Mouse (Mus musculus) heart, embryonic 15.5 days (tissue): ENCODE results near the gene Mrpl11. TPM values are rescaled to one million over a fixed set of nuclear protein-coding genes. Genes with fewer than 3 reads are reported as not detected.
A peak's percentile ranks its signal among the peaks of the same experiment; 100 is the strongest.

ENCODE experiments used
- ATAC-seq: fragments of 200-750 bp; cut with Nextera tagmentation; replicated peaks from 2 replicates; pipeline ENCODE4 v1.8.0; 2017; ENCODE audit warnings: low read depth, moderate TSS enrichment; ENCODE audit not compliant: insufficient number of reproducible peaks, insufficient read depth, low FRiP score
- H3K27ac ChIP-seq: fragments of 300-500 bp; sonication (generic); 2 replicates; pipeline ENCODE4 v1.5.1; 2015; ENCODE audit warnings: mild to moderate bottlenecking, inconsistent platforms
- H3K27me3 ChIP-seq: fragments of 300-500 bp; sonication (generic); 2 replicates; pipeline ENCODE4 v1.6.1; 2015; ENCODE audit warnings: inconsistent platforms
- H3K36me3 ChIP-seq: fragments of 300-500 bp; sonication (generic); 2 replicates; pipeline ENCODE4 v1.6.1; 2015; ENCODE audit warnings: mild to moderate bottlenecking, inconsistent platforms
- H3K4me1 ChIP-seq: fragments of 300-500 bp; sonication (generic); replicated peaks from 2 replicates; pipeline ENCODE4 v1.6.1; 2015; ENCODE audit warnings: inconsistent platforms
- H3K4me2 ChIP-seq: fragments of 300-500 bp; sonication (generic); 2 replicates; pipeline ENCODE4 v1.6.1; 2015; ENCODE audit warnings: inconsistent platforms, mild to moderate bottlenecking, moderate library complexity
- H3K4me3 ChIP-seq: fragments of 300-500 bp; sonication (generic); 2 replicates; pipeline ENCODE4 v1.5.1; 2015; ENCODE audit warnings: mild to moderate bottlenecking, inconsistent platforms
- H3K9ac ChIP-seq: fragments of 300-500 bp; sonication (generic); 2 replicates; pipeline ENCODE4 v1.6.1; 2015; ENCODE audit warnings: mild to moderate bottlenecking, inconsistent platforms
- H3K9me3 ChIP-seq: fragments of 300-500 bp; sonication (generic); replicated peaks from 2 replicates; pipeline ENCODE4 v1.6.1; 2016; ENCODE audit warnings: inconsistent platforms
- WGBS: fragments of 180-500 bp; shearing (Covaris S2); methylation state at CpG from one replicate; pipeline ENCODE4 v1.1.7; 2015; ENCODE audit warnings: mixed read lengths; 5-methylcytosine and 5-hydroxymethylcytosine counted together
- polyA plus RNA-seq: library from polyadenylated mRNA; unstranded; fragments of >200 nt; fragmentation: Nextera tagmentation; extraction: Ambion mirVana; gene quantifications from 2 replicates; pipeline ENCODE4 v1.2.1, GENCODE M21; 2015

The Mrpl11 gene
- 82.6 and 97.3 TPM in 2 replicates for polyA plus RNA-seq

DNA sequence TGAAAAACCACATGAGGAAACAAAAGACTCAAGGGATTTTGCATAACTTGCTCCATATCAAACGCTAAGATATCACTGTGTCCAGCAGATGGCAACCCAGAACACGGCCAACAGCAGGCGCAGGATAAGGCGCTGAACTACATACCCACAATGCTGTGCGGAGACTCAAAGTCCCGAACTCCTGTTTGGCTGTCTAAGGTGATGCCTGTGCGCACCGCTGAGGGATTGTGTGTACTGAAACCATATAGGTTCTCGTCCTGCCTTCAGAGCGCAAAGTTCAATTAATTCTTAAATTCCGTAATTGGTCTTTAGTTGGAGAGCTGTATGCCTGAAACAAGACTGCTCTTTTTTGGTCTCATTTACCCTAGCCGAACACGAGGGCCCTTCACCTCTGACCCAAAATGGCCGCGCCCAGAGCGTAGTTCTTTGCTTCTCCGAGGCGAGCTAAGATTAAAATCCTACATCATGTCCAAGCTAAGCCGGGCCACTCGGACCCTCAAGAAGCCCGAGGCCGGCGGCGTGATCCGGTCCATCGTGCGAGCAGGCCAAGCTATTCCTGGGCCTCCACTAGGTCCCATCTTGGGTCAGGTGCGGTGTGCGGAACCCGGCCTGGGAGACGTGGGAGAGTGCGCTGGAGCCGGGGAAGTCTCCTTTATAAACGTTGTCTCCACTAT is at the start of gene Mrpl11:
Gene Mrpl11 (plus strand): TSS at position 220 of the 674 bp plus-strand sequence.
- H3K9ac ChIP-seq, result peak within 1 kb of the TSS; percentile 76
- H3K4me2 ChIP-seq, result peak within 1 kb of the TSS; percentile 73
- H3K27ac ChIP-seq, result peak within 1 kb of the TSS; percentile 74
- WGBS, result under 1% methylated on average over 34 of the region's 34 CpGs
- H3K9me3 ChIP-seq, result no peaks in the 10 kb centered on the region
- H3K36me3 ChIP-seq, result peaks cover 31% of the 10 kb centered on the region
- peaks cover 6% of the 10 kb centered on the region for H3K4me1 ChIP-seq
- H3K27me3 ChIP-seq, result no peaks in the 10 kb centered on the region
- peak within 1 kb of the TSS; percentile 78 for H3K4me3 ChIP-seq
- peak; percentile 94 for ATAC-seq

DNA sequence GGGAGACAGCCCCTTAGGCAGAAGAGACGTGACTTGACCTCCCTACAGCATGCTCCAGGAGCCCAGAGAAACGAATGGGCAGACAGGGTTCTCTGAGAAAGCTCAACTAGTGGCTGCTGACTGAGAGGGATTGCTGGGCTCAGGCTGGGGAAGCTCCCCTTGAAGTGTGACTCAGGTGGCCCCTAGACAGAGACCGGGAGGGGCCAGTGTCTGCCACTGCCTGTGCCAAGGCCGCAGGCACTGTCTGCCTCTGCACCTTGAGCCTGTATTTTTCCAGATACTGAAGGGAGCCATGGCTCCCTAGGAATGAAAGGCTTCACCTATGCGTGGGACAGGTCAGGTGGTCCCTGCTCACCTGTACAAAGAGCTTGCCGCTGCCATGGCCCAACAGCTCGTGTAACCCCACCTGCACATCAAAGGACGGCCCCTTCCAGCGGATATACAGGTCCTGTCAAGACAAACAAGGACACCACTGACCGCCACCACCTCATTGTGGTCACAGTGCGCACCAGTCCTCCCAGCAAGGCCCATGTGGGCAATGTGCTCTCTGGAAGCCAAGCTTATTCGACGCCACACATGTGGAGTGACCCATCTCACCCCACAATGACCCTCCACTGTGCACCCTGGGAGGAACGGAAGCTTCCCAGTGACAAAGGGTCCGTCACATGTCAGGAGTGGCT is 45.9 kb upstream of the Mrpl11 start:
- Histone ChIP-seq H3K27ac (no peak overlapping the region), H3K4me2 (no peak overlapping the region), H3K9ac (no peak overlapping the region), H3K4me3 (no peak overlapping the region), H3K27me3 (no peaks in the 10 kb centered on the region), H3K4me1 (no peaks in the 10 kb centered on the region), H3K36me3 (peaks cover 89% of the 10 kb centered on the region), H3K9me3 (no peaks in the 10 kb centered on the region)
- ATAC-seq, result no peak
- 90% methylated on average over 15 of the region's 15 CpGs for whole genome bisulfite sequencing

DNA sequence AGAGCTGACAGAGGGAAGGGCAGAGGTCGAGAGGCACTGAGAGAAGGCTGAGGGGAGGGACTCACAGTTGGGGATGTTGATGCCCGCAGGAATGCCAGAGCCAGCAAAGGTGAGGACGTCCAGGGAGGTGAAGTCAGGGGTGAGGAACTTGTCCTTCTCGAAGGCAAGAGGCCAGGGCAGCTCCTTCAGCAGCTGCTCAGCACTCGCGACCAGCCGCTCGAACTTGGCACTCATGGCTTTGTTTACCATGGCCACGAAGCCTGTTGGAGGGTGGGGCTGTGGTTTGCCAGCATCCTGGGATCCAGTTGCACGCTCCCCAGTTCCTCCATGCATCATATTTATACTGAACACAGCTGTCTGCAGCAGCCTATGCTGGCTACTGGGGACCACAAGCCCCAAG is 45.1 kb upstream of the Mrpl11 start:
- Histone ChIP-seq H3K9me3 (no peaks in the 10 kb centered on the region), H3K4me1 (no peaks in the 10 kb centered on the region), H3K36me3 (peaks cover 92% of the 10 kb centered on the region), H3K9ac (no peak overlapping the region), H3K27ac (no peak overlapping the region), H3K27me3 (no peaks in the 10 kb centered on the region), H3K4me2 (no peak overlapping the region), H3K4me3 (no peak overlapping the region)
- 88% methylated on average over 10 of the region's 10 CpGs for WGBS
- no peak for ATAC-seq

DNA sequence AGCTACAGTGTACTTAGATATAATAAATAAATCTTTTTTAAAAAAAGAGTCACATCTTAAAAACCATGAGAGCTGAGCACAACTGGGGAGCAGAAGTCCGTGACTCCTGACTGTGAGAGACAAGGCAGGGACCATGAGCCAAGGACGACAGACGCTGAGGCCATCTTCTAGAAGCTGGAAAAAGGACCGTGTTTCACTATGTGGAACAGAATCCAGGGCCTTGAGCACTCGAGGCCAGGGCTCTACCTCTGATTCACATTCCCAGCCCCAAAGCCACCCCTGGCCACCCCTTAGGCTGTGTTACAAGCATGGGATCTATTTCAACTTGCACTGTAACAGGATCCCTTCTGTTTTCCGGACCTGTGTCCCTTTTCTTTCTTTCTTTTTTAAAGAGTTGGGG is 42.3 kb upstream of the Mrpl11 start:
- ATAC-seq, result no peak
- Histone ChIP-seq H3K4me2 (no peak overlapping the region), H3K4me3 (no peak overlapping the region), H3K27me3 (no peaks in the 10 kb centered on the region), H3K36me3 (peaks cover 92% of the 10 kb centered on the region), H3K9ac (no peak overlapping the region), H3K9me3 (no peaks in the 10 kb centered on the region), H3K27ac (no peak overlapping the region), H3K4me1 (no peaks in the 10 kb centered on the region)
- 83% methylated on average over 6 of the region's 6 CpGs for WGBS

DNA sequence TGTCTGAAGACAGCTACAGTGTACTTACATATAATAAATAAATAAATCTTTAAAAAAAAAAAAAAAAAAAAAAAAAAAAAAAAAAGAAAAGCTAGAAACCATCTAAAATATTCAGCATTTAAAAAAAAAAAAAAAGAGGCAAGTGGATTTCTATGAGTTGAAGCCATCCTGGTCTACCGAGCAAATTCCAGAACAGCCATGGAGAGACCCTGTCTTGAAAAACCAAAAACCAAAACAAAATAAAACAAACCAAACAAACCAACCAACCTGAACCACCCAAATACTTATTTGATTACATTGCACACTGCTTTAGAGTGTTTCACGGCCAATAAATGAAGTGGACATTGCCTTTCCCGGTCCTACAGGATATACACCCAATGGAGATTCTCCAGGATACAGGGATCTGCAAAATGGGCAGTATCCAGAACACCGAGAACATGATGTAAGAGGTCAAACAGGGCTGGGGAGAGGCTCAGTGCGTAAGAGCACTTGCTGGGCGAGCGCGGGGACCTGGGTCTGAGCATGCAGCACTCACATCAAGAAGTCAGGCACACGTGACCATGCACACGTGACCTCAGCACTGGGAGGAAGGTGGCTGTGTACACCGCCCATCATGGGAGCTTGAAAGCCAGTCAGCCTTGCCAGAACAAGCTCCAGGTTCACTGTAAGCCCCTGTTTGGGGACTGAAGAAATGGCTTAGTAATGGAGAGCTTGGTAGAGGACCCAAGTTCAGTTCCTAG is 36.7 kb upstream of the Mrpl11 start:
- Histone ChIP-seq H3K27me3 (no peaks in the 10 kb centered on the region), H3K9ac (no peak overlapping the region), H3K4me2 (no peak overlapping the region), H3K4me1 (peaks cover 17% of the 10 kb centered on the region), H3K4me3 (no peak overlapping the region), H3K9me3 (no peaks in the 10 kb centered on the region), H3K27ac (no peak overlapping the region), H3K36me3 (peaks cover 40% of the 10 kb centered on the region)
- no peak for ATAC-seq
- WGBS, result 92% methylated on average over 11 of the region's 11 CpGs

DNA sequence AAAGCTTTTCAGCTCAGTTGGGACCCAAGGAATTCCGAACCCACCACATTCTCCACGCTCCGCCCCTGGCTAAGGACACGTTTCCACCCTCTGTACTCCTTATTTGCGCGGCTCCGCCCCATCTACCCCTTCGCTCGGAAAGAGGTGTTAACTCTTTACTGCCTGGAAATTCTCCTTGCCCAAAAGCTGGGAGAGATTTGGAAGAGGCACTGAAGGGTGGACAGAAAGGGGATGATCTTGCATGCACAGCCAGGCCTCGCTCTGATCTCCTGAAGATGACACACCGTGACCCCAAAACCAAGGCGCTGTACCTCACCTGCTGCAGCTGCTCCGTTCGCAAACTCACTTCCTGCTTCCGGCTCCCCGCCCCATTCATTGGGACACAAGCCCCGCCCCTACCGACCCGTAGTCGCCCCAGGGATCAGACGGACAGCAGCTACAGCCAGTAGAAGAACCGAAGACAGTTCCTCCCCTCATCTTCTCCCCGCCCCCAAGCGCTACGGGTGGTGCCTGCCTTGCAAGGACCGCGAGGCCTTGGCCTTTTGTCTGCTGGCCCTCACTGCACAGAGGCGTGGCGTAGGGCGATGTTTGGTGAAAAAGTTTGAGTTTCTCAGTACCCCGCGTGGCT is 33.9 kb upstream of the Mrpl11 start, which contains the start of gene Dpp3:
Gene Dpp3 (minus strand): TSS at position 384 of the 628 bp plus-strand sequence.
- peak; percentile 98 for ATAC-seq
- Histone ChIP-seq H3K4me3 (peak within 1 kb of the TSS; percentile 79), H3K4me2 (peak within 1 kb of the TSS; percentile 82), H3K27me3 (no peaks in the 10 kb centered on the region), H3K4me1 (peaks cover 17% of the 10 kb centered on the region), H3K27ac (peak within 1 kb of the TSS; percentile 58), H3K9me3 (no peaks in the 10 kb centered on the region), H3K9ac (peak within 1 kb of the TSS; percentile 69), H3K36me3 (peaks cover 12% of the 10 kb centered on the region)
- WGBS, result under 1% methylated on average over 32 of the region's 32 CpGs

DNA sequence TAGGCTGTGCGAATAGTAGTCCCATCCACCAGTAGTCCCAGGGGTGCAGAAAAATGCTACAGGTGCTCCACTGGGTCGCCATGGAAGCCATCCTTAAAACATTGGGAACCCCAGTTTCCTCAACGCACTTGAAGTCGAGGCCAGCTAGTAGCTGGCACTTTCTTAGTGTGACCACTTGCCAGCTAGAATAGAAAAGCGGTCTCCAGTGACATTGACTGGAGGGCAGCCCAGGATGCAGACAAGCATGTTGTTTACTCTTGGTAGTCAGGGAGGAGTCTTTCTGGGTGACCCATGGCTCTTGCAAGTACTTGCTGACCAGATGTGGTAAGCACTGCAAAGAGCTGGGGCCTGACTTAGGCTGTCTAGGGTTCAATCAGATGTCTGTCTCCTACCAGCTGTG is 33.2 kb upstream of the Mrpl11 start:
- peak overlapping the region; percentile 79 for H3K4me3 ChIP-seq
- no peaks in the 10 kb centered on the region for H3K9me3 ChIP-seq
- H3K36me3 ChIP-seq, result peaks cover 6% of the 10 kb centered on the region; the same call in 1 of the 2 replicates
- 63% methylated on average over 5 of the region's 5 CpGs for WGBS
- peak overlapping the region; percentile 82 for H3K4me2 ChIP-seq
- no peak overlapping the region for H3K9ac ChIP-seq
- peaks cover 17% of the 10 kb centered on the region for H3K4me1 ChIP-seq
- H3K27me3 ChIP-seq, result no peaks in the 10 kb centered on the region
- H3K27ac ChIP-seq, result peak overlapping the region; percentile 58; the same call in 1 of the 2 replicates
- no peak for ATAC-seq

DNA sequence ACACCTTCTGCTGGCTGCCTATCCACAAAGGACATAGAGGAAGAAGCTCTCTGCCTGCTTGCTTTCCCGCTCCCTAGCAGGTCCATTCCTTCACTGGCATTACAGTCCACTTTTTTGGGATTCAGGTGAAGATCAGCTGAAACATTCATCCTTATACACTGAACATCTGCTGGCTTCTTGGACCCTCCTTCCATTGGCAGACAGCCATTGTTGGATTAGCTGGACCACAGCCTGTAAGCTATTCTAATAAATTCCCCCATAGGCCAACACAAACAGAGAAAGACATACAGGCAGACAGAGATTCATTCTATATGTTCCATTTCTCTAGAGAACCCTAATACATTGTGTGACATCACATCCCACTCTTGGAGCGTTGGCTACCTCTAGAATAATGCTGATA is 25.1 kb upstream of the Mrpl11 start:
- Histone ChIP-seq H3K9me3 (no peaks in the 10 kb centered on the region), H3K27ac (no peak overlapping the region), H3K9ac (no peak overlapping the region), H3K4me1 (no peaks in the 10 kb centered on the region), H3K4me2 (no peak overlapping the region), H3K4me3 (no peak overlapping the region), H3K27me3 (peaks cover 16% of the 10 kb centered on the region), H3K36me3 (no peaks in the 10 kb centered on the region)
- 77% methylated on average over 2 of the region's 2 CpGs for WGBS
- ATAC-seq, result no peak

DNA sequence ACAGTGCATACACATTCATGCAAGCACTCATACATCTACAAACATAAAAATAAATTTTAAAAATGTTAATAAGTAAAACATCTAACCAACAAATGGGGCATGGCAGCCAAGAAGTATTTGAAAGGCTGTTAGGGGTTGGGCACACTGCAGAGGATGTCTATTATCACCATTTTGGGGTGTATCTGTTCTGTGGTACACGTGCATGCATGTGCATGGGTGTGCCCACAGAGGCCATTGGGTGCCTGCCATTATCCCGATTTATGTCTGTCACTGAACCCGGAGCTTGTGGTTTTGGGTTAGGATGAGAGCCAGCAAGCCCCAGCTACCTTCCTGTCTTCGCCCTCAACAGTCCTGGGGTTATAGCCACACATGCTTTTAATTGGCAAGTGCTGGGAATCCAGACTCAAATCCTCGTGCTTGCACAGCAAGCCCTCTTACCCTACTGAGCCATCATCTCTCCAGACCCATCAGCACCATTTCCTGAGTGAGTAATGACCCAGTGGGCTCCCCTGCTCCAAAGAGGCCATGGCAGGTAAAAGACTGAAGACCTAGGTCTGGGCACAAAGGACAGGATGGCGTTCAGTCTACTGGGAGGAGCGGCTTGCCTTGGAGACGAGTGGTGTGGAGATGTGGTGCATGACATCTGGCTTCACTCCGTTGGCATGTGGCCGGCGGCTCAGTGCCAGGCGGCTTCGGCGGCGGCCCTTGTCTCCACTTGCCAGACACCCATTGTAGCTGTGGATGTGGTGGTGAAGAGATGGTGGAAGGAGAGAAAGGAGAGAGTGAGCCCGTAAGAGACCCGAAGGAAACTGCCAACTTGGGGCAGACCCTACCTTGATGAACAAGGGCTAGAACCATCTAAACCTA is 24.3 kb upstream of the Mrpl11 start:
- Histone ChIP-seq H3K4me3 (no peak overlapping the region), H3K27me3 (peaks cover 23% of the 10 kb centered on the region), H3K4me1 (peaks cover 4% of the 10 kb centered on the region), H3K9me3 (no peaks in the 10 kb centered on the region), H3K9ac (no peak overlapping the region), H3K4me2 (no peak overlapping the region), H3K36me3 (no peaks in the 10 kb centered on the region), H3K27ac (no peak overlapping the region)
- 81% methylated on average over 17 of the region's 17 CpGs for WGBS
- no peak for ATAC-seq

DNA sequence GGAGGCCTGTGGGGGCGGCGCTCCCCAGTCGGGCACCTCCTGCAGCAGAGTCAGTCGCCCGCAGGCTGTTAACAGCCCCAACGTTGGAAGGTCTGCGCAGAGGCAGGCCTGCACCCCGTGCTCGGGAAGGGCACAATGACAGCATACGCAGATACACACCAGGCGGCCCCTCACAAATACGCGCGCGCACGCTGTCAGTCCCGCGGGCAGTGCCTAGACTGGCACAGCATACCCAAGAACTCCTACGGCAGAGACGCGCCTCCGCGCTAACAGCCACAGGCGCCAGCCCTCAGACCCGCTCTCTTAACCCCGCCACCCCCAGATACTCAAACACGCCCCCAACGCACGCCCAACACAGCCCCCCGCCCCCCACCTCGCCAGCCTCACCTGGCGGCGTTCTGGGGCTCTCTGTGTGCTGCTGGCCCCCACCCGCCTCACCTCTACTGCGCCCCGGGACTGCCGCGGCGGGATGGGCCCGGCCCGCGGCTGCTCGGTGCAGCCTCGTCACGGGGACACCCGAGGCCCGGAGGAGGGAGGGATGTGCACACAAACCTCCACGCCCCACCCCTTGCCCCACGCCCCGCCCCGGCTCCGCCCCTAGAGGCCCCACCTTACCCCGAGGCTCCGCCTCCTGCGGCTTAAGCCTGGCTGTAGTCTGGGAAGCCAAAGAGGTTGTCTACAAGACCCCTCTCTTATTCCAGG is 19.2 kb upstream of the Mrpl11 start, which contains the start of gene Peli3:
Gene Peli3 (minus strand): TSS at position 577 of the 702 bp plus-strand sequence.
- under 1% methylated on average over 54 of the region's 55 CpGs for WGBS
- no peak within 1 kb of the TSS for H3K27ac ChIP-seq
- H3K9ac ChIP-seq, result peak within 1 kb of the TSS; percentile 52
- H3K36me3 ChIP-seq, result no peaks in the 10 kb centered on the region
- H3K27me3 ChIP-seq, result peaks cover 28% of the 10 kb centered on the region
- peak; percentile 92 for ATAC-seq
- H3K4me1 ChIP-seq, result peaks cover 9% of the 10 kb centered on the region
- peak within 1 kb of the TSS; percentile 98 for H3K4me2 ChIP-seq
- H3K9me3 ChIP-seq, result no peaks in the 10 kb centered on the region
- H3K4me3 ChIP-seq, result peak within 1 kb of the TSS; percentile 69
